Mouse (Mus musculus) spleen, postnatal 10 days (tissue): Measurements from ENCODE around the gene Slc12a5.

Experiments
- DNase-seq, 2 experiments: peaks; one replicate each; pipeline ENCODE4 v3.0.0; 2021 to 2022; ENCODE audit warnings: low spot score in 2 of 2

The Slc12a5 gene

GRCm38 (mm10) chr2:164960716-164961441 is at the start of gene Slc12a5:
Slc12a5 (plus strand) TSS chr2:164960802.
- DNase-seq: peak in 1 of 2 experiments; percentile 60

GRCm38 (mm10) chr2:164911086-164912048 is 49.2 kb upstream of the Slc12a5 start, which contains the start of gene Zfp335:
Zfp335 (minus strand) TSS chr2:164911757.
- peak; percentile 94 to 98 for DNase-seq

- no peak for DNase-seq
These were observed 48.5 kb upstream of the Slc12a5 start for GRCm38 (mm10) chr2:164912151-164912550.

DNA sequence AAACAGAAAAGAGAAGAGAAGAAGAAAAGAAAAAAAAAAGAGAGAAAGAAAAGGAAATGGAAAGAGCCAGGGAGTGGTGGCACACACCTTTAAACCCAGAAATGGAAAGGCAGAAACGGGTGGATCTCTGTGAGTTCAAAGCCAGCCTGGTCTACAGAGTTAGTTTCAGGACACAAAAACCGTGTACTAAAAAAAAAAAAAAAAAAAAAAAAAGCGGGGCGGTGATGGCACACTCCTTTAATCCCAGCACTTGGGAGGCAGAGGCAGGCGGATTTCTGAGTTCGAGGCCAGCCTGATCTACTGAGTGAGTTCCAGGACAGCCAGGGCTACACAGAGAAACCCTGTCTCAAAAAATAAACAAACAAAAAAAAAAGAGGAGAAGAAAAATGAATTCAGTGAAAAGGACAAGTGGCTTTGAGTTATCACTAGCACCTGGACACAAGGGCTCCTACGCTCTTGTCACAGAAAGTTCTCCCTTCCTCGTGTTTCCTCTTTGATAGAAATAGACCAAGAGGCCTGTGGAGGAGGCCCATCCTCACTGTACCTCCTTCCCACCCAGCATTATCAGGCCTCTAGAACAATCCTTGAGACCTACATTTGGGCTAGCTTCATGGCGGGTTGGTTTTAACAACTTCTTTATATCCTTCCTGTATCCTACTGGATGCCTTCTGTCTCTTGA is 47.7 kb upstream of the Slc12a5 start:
- peak in 1 of 2 experiments; percentile 11 for DNase-seq

DNA sequence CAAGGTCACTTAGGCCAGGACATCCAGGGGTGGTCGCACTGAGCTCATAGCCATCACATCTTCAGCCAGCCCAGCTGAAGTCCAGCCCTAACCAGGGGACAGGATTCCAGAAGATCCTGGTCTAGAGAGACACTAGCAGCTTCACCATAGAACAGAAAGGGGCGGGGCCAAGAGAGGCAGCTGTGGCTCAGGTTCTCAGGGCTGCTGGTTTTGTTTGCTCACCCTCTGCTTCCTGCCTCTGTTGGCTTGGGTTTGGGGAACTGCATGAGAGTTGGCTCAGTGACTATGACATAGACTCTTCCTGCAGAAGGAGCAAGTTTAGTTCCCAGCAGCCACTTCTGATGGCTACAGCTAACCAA is 47.2 kb upstream of the Slc12a5 start:
- peak; percentile 58 to 87 for DNase-seq

DNA sequence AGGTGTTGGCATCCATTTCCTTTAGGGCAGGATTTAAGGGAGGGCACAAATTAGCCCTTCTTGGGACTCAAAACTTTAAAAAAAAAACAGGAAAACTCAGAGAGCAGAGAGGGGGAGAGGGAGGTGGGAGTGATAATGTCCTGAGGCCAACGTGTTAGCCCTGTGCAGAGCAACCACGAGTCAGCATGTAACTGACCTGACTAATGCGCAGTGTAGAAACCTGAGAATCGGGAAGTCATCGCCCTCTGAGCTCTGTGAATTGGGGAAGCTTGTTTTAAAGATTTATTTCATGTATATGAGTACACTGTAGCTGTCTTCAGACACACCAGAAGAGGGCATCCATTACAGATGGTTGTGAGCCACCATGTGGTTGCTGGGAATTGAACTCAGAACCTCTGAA is 43.8 kb upstream of the Slc12a5 start:
- peak in 1 of 2 experiments; percentile 15 for DNase-seq

DNA sequence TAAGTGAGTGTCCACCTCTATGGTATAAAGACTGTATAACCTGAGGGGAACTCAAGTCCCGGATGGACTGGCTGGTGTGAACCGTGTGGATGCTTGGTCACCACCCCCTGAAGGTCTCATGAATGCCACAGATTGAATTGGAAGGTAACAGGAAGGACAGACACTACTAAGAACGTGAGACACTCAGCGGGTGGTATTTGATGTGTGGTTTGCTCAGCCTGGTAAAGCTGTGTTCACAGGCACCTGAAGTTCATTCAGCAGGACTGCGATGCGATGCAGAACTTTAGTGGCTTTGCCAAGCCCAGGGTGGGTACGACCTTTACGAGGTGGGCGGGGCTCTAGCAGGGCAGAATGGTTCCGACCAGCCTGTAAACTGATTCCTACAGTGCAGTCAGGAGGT is 43.2 kb upstream of the Slc12a5 start:
- DNase-seq: peak in 1 of 2 experiments; percentile 24

DNA sequence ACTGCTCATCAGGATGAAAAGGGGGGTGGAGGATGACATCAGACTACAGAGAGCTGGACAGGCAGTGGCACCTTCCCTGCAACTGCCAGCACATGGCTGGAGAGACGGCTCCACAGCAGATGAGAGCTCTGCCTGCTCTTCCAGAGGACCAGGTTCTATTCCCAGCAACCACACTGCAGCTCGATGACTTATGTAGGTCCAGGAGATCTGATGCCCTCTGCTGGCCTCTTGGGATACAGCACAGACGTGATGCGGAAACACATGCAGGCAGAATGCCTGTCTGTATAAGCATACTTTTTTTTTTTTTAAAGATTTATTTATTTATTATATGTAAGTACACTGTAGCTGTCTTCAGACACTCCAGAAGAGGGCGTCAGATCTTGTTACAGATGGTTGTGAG is 42.3 kb upstream of the Slc12a5 start:
- peak in 1 of 2 experiments; percentile 64 for DNase-seq

DNA sequence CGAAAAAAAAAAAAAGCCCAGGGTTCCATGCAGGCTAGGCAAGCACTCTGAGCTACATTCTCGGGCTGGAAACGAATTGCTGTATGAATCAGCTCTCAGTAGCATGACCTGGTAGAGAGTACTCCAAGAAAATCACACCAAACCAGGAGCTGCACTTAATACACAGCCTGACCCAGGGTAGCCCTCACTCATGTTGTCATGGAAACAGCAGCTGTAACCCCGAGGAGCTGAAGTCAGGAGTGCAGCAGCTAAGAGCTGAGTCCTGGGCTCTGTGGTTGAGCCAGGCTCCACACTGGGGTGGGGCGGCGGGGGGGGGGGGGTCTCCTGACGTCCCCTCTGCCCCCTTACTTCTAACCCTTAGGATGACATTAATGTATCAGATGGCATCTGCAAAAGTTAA is 38.6 kb upstream of the Slc12a5 start:
- no peak for DNase-seq

GRCm38 (mm10) chr2:164923291-164923690 is 37.3 kb upstream of the Slc12a5 start:
- no peak for DNase-seq

GRCm38 (mm10) chr2:164924100-164924857 is 36.3 kb upstream of the Slc12a5 start:
- peak; percentile 65 to 85 for DNase-seq

GRCm38 (mm10) chr2:164930706-164931581 is 29.7 kb upstream of the Slc12a5 start:
- no peak for DNase-seq

GRCm38 (mm10) chr2:164933534-164933933 is 27.1 kb upstream of the Slc12a5 start:
- DNase-seq: no peak

DNA sequence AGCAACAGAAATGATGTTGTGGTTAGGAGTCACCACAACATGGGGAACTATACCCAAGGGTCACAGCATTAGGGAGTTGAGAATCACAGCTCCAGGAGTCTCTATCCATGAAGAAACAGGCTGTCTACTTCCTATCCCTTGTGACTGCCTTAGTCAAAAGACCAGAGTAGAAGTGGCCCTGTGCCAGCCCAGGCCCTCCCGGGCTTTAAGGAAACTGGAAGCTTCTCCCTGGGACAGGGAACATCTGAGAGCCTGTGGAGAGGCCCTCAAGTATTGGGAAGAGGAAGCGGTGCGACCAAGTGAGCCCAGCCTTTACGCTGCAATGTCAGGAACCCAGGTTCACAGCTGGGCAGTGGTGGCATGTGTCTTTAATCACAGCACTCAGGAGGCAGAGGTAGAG is 24.6 kb upstream of the Slc12a5 start:
- no peak for DNase-seq

GRCm38 (mm10) chr2:164938146-164939091 is 22.2 kb upstream of the Slc12a5 start:
- peak in 1 of 2 experiments; percentile 39 for DNase-seq

DNA sequence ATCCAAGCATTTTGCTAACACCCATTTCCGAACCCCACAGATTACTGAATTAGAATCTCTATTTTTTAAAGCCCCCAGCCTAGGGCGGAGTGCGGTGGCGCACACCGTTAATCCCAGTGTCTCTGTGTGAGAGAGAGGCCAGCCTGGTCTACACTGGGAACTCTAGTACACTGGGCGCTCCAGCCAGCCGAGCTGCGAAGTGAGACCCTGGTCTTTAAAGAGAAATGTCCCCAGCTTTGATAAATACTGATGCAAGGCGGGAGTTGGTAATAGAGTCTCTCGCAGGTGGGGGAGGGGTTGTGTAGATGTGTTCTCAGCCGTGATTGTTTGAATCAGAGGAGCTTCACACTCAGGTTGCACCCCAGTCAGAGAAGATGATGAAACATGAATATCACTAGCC is 21.5 kb upstream of the Slc12a5 start:
- DNase-seq: no peak

DNA sequence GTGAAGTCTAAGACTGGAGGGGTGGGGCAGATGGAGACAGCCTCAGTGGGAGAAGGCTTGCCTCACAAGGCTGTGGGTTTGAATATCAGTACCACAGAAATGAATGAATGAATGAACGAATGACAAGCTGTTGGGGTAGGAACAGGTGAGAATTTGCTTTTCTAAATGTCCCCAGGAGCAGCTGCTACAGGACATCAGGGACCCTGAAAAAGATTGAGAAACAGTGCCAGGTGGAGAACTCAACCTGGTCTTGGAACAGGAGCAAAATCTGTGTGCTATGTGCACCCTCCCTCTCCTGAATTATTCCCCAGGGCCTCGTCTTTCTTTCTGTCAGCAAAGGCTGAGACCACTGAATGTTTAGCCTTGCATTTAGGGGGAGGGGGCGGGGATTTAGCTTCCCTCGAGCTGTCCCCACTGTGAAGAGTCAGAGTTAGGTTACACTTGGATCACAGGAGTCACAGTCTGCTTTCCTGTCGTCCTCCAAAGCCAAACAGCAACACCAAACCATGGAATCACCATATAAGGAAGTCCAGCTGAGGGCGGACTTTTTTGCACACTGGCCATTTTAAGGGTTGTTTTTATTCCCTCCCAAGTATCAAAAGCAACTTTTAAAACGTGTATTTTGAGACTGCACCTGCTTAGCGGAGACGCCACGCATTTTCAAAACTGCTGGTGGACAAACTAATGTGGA is 20.3 kb upstream of the Slc12a5 start, which contains the start of gene Mmp9:
Mmp9 (plus strand) TSS at position 641 of the 691 bp plus-strand sequence.
- DNase-seq: no peak

- DNase-seq: peak in 1 of 2 experiments; percentile 50
These were observed 17.8 kb upstream of the Slc12a5 start for GRCm38 (mm10) chr2:164942692-164943290.
